Mouse (Mus musculus) hindlimb bud, embryonic 11.5 days (tissue): Measurements from ENCODE around the gene Slc16a9.
A peak's percentile ranks its signal among the peaks of the same experiment; 100 is the strongest.
"Not testable (repeated sequence)": the region's sequence is repeated elsewhere in the genome, so short reads cannot be mapped to it uniquely, and the experiment has no call there.

ENCODE experiments used
- DNase-seq: peaks from one replicate; pipeline ENCODE4 v3.0.0-alpha.2; 2012; ENCODE audit warnings: low read depth, low spot score; ENCODE audit errors: extremely low spot score

Gene Slc16a9

DNA sequence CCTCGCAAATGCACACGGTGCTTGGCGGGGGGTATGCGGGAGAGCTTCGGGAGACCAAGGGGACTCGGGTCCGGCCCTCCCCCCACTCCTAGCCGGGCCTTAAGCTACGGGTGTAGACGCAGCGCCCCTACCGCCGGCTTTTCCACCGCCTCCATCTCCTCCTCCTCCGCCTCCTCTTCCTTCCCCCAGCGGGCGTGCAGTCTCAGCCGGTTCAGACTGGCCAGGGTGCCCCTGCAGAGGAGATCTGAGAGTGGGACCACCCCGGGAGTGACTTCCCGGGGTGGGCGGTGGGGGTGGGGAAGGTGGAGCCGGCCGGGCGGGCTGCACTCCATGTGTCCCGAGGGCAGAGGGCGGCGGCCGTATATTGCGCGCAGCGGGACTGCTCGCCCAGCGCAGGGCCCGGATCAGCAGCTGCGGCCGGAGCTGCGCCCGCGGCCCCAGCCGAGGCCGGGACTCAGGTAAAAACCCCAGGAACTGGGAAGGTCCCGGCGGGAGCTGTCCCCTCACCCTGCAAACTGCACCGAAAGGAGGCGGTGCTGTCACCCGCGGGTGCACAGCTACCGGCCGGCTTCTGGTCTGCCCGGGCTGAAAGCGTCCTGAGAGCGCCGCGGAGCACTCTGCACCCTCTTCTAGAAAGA, at the start of gene Slc16a9:
Gene Slc16a9, plus strand, starts transcription at position 180 of the 638 bp plus-strand sequence.
- DNase-seq = no peak

- DNase-seq = no peak
Observed at GRCm38 (mm10) chr10:70195279-70195678, 49.6 kb upstream of the Slc16a9 start.

DNA sequence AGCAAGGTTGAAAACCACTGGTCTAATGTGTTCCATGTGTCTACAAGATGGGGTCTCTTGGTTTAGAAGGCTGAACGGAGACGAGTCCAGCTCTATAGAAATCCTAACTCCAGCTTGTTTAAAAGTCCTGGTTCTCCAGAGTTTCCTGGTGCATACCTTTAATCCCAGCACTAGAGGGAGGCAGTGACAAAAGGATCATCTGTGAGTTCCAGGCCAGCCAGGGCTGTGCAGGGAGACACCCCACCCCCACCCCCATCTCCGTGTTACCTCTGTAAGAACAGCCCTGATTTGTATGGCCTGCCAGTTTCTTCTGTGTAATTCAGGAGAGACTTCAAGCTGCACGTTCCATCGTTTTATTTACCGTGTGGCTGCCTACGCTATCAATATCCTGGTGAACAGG, 49.1 kb upstream of the Slc16a9 start:
- peak; percentile 18 for DNase-seq

DNA sequence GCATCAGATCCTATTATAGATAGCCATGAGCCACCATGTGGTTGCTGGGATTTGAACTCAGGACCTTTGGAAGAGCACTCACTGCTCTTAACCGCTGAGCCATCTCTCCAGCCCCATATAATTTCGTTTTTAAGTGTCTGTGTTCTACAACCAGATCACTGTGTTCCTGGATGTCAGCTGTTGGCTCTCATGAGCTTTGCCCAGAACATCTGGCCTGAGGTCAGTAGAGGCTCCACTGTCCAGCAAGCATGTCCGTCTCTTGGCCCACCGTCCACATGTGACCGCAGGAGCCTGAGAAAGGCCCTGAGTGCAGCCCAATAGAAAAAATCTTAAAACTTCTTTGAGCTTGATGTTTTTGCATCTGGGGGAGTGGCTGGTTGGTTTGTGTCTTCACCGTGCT, 48.2 kb upstream of the Slc16a9 start:
- no peak for DNase-seq

DNA sequence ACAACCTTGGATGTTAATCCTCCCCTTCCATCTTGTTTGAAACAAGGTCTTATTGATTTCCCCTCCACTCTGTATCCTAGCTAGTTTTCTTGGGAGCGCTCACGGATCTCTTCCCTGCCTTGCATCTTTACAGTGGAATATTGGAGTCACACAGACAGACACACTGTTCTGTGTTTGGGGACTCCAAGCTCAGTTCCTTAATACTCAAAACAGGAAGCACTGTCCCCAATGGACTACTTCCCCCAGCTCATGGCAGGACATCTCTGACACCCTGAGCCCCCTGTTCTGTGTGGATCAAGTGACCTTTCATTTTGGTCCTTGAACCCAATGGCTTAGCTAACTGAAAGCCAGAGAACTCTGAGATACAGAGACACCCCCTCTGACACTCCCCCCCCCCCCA, 47.3 kb upstream of the Slc16a9 start:
- no peak for DNase-seq

DNA sequence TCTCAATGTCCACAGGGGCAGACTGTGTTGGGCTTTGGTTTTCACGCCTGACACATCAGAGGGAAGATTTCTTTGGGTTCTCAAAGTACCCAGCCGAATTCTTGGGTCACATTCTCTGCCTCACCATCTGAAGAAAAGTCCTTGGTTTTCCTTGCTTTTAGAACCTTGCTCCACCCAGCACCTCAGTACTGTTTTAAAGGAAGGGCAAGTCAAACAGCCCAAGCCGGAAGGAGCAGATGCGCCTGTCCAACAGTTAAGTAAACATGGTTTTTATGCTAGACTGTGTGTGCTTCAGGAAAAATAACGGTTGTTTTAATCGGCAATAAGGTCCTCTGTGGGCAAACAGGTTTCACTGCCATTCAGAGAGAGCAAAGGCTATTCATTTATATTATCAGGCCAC, 46.9 kb upstream of the Slc16a9 start:
- no peak for DNase-seq

DNA sequence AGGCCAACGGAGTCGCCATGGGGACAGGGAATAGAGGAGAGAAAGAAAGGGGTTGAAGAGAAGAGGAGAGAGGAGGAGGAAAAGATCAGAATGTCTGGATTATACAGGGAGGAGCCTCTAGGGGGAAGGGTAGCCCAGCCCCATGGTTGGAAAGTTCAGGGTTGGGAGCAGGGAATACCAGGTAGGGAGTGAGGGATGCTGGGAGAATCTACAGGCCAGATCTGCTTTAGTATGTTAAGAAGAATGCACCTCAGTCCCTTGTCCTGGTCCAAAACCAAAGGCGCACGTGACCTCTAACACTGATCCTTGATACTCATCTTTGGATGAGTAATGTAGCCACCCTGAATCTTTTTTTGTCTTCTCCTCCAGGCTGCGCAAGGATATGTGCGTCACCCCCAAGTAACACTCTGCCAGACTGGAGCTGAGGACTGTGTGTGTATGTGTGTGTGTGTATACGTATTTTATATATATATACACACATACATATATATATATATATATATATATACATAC, 45.9 kb upstream of the Slc16a9 start:
- no peak for DNase-seq

GRCm38 (mm10) chr10:70199466-70200210, 45.3 kb upstream of the Slc16a9 start:
- no peak for DNase-seq

- DNase-seq = no peak
Observed at GRCm38 (mm10) chr10:70200889-70201500, 43.9 kb upstream of the Slc16a9 start.

DNA sequence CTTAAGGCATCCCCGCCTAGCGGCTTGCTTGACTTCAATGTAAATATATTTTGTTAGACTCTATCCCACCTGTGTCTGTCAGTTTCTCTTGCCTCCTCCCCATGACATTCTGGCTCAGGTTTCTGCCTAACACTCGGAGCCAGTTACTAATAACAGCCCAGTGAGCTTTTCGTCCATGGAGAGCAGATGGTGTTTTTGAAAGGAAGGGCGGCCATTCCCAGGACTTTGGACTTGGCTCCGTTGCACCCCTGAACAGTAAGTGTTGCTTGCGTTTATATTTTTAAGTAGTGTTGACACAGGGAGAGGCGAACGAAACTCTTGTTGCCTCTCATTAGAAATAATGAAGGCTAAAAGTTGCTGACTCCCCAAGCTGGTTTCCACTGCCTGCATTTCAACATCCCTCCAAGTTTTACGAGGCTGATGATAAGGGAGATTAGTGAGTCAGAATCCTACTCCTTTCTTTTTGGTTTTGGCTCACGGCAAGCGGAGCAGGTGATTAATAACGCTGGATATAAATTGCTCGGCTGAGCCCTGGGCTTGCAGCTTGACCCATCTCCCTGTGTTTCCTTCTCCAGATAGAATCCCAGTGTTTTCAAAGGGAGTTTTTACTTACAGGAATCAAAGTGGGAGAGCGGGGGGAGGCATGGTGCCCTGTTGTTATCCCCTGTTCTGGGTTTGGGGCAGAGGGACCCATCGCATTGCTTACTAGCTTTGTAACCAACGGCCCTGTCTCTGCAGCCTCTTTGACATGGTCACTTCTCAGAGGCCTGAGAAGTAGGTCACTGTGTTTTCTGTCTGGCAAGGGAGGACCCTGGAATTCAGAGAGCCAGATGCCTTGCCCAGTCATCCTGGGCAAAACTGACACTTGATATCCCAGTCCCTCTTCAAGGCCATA, 40.1 kb upstream of the Slc16a9 start, which contains the start of gene Mrln:
Gene Mrln, plus strand, starts transcription at position 160 of the 895 bp plus-strand sequence.
- DNase-seq = peak; percentile 16

DNA sequence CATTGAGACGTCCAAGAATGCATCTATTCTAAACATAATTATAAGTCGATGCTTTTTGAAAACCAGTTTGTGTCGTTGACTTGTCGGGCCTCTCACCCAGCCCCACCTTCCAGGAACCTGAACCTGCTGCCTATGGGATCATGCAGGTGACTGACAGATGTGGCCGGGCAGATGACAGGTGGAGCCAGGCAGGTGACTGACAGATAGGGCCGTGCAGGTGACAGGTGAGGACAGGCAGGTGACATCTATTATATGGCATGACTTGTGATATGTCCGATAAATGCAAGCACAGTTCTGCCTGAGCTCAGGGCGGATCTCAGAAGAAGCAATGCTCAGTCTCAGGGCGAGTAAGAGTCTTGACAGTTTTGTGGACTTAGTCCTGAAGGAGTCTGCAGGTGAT, 33.6 kb upstream of the Slc16a9 start:
- no peak for DNase-seq

DNA sequence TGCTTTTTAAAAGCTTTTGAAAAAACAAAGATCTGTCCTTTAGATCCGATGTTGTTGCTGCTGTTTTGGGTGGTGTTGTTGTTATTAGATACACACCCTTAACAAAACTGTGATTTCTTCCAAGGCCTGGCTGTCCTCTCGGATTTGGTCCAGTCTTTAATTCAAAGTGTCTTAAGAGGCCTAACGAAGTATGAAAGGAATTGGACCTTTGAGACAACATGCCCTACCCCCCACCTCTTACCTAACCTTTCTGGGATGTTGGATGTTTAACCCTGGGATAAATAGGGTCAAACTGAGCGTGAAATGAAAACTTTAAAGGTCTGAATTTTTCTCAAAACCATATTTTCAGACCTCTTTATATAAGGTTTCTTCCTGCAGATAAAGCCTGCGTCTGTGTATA, 23.9 kb upstream of the Slc16a9 start:
- no peak for DNase-seq

- DNase-seq = not testable (repeated sequence)
Observed at GRCm38 (mm10) chr10:70222231-70222630, 22.7 kb upstream of the Slc16a9 start.

- DNase-seq = no peak
Observed at GRCm38 (mm10) chr10:70224571-70224970, 20.3 kb upstream of the Slc16a9 start.

DNA sequence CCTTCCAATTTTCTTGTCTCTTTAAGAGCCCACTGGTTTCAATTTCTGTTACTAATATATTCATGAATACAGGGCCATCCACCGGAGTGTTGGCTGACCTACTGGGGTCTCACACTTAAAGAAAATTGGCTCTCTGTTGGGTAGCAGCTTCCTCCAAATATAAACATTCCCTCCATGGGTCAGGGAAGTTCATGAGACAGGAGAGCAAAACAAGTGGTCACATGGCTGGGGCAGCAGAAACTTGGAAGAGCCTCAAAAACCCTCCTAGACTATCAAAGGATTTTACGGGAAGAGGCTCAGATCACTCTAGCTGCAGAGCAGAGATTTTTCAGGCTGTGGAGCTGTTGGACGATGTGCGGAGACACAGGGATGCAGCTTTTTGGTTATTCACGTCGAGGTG, 19.1 kb upstream of the Slc16a9 start:
- DNase-seq = no peak

DNA sequence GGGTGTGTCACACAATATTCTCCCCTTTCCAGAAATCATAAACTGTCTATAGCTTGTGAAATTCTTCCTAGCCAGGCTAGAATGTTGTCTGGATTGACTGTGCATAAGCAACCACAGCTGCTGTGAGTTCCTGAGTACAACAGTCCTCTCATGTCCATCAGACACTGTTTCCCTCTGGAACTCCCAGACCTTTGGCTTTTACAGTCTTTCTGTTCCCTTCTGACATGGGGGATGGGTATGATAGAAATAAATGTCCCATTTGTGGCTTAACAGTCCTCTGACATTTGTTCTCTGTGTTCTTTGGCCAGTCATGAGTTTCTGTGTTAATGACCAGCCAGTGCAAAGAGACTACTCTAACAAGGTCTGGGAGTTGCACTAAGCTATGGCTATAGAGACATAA, 18.3 kb upstream of the Slc16a9 start:
- no peak for DNase-seq

GRCm38 (mm10) chr10:70230352-70230751, 14.5 kb upstream of the Slc16a9 start:
- DNase-seq = no peak

DNA sequence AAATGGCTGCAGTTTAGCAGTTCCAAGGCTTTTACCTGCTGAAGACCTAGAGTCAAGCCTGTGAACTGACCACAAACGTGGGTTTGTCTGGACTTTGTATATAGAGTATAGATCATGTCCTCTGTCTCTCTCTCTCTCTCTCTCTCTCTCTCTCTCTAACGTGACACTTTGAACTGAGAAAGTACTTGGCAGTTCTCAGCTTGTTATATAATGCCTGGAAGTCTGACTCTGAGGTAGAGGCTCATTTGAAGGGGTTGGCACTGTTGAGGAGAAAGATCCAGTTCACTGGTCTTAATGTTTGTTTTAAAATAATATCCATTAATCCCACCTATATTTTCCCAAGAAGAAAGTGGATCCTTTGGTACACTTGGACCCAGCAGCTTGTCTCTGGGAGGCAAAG, 7.0 kb upstream of the Slc16a9 start:
- no peak for DNase-seq

GRCm38 (mm10) chr10:70242751-70243444, 2.0 kb upstream of the Slc16a9 start:
- no peak for DNase-seq

GRCm38 (mm10) chr10:70245559-70245945, 652 bp downstream of the Slc16a9 start:
- no peak for DNase-seq
